Mouse (Mus musculus): ENCODE data around the gene Twist2. TPM values are rescaled to one million over a fixed set of nuclear protein-coding genes. Genes with fewer than 3 reads are reported as not detected.

Gene Twist2
- polyA plus RNA-seq, 1 experiment: 2.1 TPM

GRCm38 (mm10) chr1:91861511-91861910 lies 60.2 kb downstream of the Twist2 start:
- TF ChIP-seq CTCF (IDR thresholded peaks at IDR 0.05; ENCODE audit: borderline replicate concordance, control insufficient read depth, extremely low read depth, insufficient read depth, low read length, poor library complexity): no peak
- TF ChIP-seq POLR2A (IDR thresholded peaks at IDR 0.05; ENCODE audit: control insufficient read depth, extremely low read depth, insufficient read depth, low read length, poor library complexity): no peak
- no peaks in the 10 kb centered on the region for H3K36me3 ChIP-seq (ENCODE audit: control insufficient read depth, insufficient read depth, low read length)
- no peak overlapping the region for H3K27ac ChIP-seq (ENCODE audit: control insufficient read depth, insufficient read depth, low read length)
- H3K4me3 ChIP-seq (ENCODE audit: control insufficient read depth, insufficient read depth, low read length): no peak overlapping the region
- no peaks in the 10 kb centered on the region for H3K4me1 ChIP-seq (replicated peaks; ENCODE audit: control insufficient read depth, insufficient read depth, low read length)
- H3K27me3 ChIP-seq (ENCODE audit: control insufficient read depth, insufficient read depth, low read length): no peaks in the 10 kb centered on the region
- DNase-seq: no peak
- 81% methylated on average over 7 of the region's 7 CpGs for WGBS

DNA sequence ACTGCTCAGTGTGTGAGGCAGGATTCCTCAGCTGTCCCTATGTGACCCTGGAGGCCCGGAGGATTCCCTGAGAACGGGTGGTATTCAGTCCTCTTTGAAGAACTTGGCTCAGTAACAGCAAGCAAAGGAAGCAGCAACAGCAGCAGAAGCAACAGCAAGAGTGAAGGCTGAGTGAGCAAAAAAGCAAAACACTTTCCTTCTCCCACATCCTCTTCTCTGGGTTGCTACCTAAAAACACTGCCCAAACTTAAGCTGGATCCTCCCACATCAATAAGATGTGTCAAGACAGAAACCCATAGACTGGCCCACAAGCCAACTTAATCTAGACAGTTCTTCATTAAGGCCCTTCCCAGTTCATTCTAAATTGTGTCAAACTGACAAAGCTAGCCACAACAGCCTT lies 64.7 kb downstream of the Twist2 start:
- TF ChIP-seq CTCF (IDR thresholded peaks at IDR 0.05; ENCODE audit: borderline replicate concordance, control insufficient read depth, extremely low read depth, insufficient read depth, low read length, poor library complexity): no peak
- no peak for TF ChIP-seq POLR2A (IDR thresholded peaks at IDR 0.05; ENCODE audit: control insufficient read depth, extremely low read depth, insufficient read depth, low read length, poor library complexity)
- no peaks in the 10 kb centered on the region for H3K4me1 ChIP-seq (replicated peaks; ENCODE audit: control insufficient read depth, insufficient read depth, low read length)
- no peak overlapping the region for H3K4me3 ChIP-seq (ENCODE audit: control insufficient read depth, insufficient read depth, low read length)
- no peaks in the 10 kb centered on the region for H3K27me3 ChIP-seq (ENCODE audit: control insufficient read depth, insufficient read depth, low read length)
- H3K36me3 ChIP-seq (ENCODE audit: control insufficient read depth, insufficient read depth, low read length): no peaks in the 10 kb centered on the region
- no peak for DNase-seq
- 80% methylated on average over 2 of the region's 2 CpGs for WGBS
- H3K27ac ChIP-seq (ENCODE audit: control insufficient read depth, insufficient read depth, low read length): no peak overlapping the region

GRCm38 (mm10) chr1:91871101-91871500 lies 69.8 kb downstream of the Twist2 start:
- Histone ChIP-seq H3K27me3 (ENCODE audit: control insufficient read depth, insufficient read depth, low read length) (no peaks in the 10 kb centered on the region), H3K36me3 (ENCODE audit: control insufficient read depth, insufficient read depth, low read length) (no peaks in the 10 kb centered on the region), H3K4me3 (ENCODE audit: control insufficient read depth, insufficient read depth, low read length) (no peak overlapping the region), H3K4me1 (replicated peaks; ENCODE audit: control insufficient read depth, insufficient read depth, low read length) (no peaks in the 10 kb centered on the region), H3K27ac (ENCODE audit: control insufficient read depth, insufficient read depth, low read length) (no peak overlapping the region)
- WGBS: 31% methylated on average over 6 of the region's 6 CpGs
- TF ChIP-seq POLR2A (IDR thresholded peaks at IDR 0.05; ENCODE audit: control insufficient read depth, extremely low read depth, insufficient read depth, low read length, poor library complexity) (no peak), CTCF (IDR thresholded peaks at IDR 0.05; ENCODE audit: borderline replicate concordance, control insufficient read depth, extremely low read depth, insufficient read depth, low read length, poor library complexity) (no peak)
- no peak for DNase-seq

DNA sequence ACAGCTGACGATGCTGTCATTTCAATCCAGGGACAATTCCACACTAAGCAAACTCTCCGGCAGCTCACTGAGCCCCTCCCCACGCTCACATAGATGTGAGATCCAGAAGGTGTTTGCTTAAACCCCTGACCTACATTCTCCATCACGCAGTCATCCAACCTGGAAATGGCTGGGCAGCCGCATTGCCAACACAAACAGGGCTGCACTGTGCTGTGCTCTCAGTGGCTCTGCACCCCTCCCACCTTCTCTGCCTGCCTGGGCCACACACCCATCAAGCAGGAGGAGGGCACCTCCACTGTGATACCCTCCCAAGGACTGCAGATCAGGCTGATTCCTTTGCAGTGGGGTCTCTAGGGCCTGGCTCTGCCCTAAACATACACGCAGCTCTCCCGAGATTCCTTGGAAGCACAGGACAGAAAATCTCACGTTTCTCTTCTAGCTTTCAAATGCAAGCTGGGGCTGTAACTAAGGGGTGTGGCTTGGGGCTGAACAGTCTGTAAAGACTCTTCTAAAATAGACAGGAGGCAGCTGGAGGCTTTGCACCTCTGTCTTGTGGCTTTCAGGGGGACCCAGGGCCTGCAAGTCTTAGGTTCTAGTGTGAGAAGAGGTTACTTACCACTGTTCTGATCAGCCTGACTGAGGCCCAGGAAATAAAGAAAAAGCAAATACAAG lies 71.3 kb downstream of the Twist2 start:
- DNase-seq: no peak
- WGBS: 84% methylated on average over 8 of the region's 8 CpGs

GRCm38 (mm10) chr1:91873572-91874285 lies 72.5 kb downstream of the Twist2 start:
- WGBS: 86% methylated on average over 10 of the region's 10 CpGs
- H3K4me1 ChIP-seq (replicated peaks; ENCODE audit: control insufficient read depth, insufficient read depth, low read length): no peaks in the 10 kb centered on the region
- H3K4me3 ChIP-seq (ENCODE audit: control insufficient read depth, insufficient read depth, low read length): no peak overlapping the region
- H3K27me3 ChIP-seq (ENCODE audit: control insufficient read depth, insufficient read depth, low read length): no peaks in the 10 kb centered on the region
- H3K27ac ChIP-seq (ENCODE audit: control insufficient read depth, insufficient read depth, low read length): no peak overlapping the region
- no peak for TF ChIP-seq POLR2A (IDR thresholded peaks at IDR 0.05; ENCODE audit: control insufficient read depth, extremely low read depth, insufficient read depth, low read length, poor library complexity)
- no peak for TF ChIP-seq CTCF (IDR thresholded peaks at IDR 0.05; ENCODE audit: borderline replicate concordance, control insufficient read depth, extremely low read depth, insufficient read depth, low read length, poor library complexity)
- H3K36me3 ChIP-seq (ENCODE audit: control insufficient read depth, insufficient read depth, low read length): no peaks in the 10 kb centered on the region
- no peak for DNase-seq

More for the DNA sequence above, 71.3 kb downstream of the Twist2 start:
- Histone ChIP-seq H3K27ac (ENCODE audit: control insufficient read depth, insufficient read depth, low read length) (no peak overlapping the region), H3K4me3 (ENCODE audit: control insufficient read depth, insufficient read depth, low read length) (no peak overlapping the region), H3K4me1 (replicated peaks; ENCODE audit: control insufficient read depth, insufficient read depth, low read length) (no peaks in the 10 kb centered on the region), H3K36me3 (ENCODE audit: control insufficient read depth, insufficient read depth, low read length) (no peaks in the 10 kb centered on the region), H3K27me3 (ENCODE audit: control insufficient read depth, insufficient read depth, low read length) (no peaks in the 10 kb centered on the region)
- TF ChIP-seq CTCF (IDR thresholded peaks at IDR 0.05; ENCODE audit: borderline replicate concordance, control insufficient read depth, extremely low read depth, insufficient read depth, low read length, poor library complexity): no peak
- no peak for TF ChIP-seq POLR2A (IDR thresholded peaks at IDR 0.05; ENCODE audit: control insufficient read depth, extremely low read depth, insufficient read depth, low read length, poor library complexity)

- H3K4me3 ChIP-seq (ENCODE audit: control insufficient read depth, insufficient read depth, low read length): no peak overlapping the region
- 10% methylated on average over 2 of the region's 2 CpGs for WGBS
- TF ChIP-seq POLR2A (IDR thresholded peaks at IDR 0.05; ENCODE audit: control insufficient read depth, extremely low read depth, insufficient read depth, low read length, poor library complexity) (no peak), CTCF (IDR thresholded peaks at IDR 0.05; ENCODE audit: borderline replicate concordance, control insufficient read depth, extremely low read depth, insufficient read depth, low read length, poor library complexity) (peak; percentile 58; the same call in 1 of the 2 replicates)
- H3K36me3 ChIP-seq (ENCODE audit: control insufficient read depth, insufficient read depth, low read length): no peaks in the 10 kb centered on the region
- no peak overlapping the region for H3K27ac ChIP-seq (ENCODE audit: control insufficient read depth, insufficient read depth, low read length)
- DNase-seq: peak; percentile 26
- H3K27me3 ChIP-seq (ENCODE audit: control insufficient read depth, insufficient read depth, low read length): no peaks in the 10 kb centered on the region
- no peaks in the 10 kb centered on the region for H3K4me1 ChIP-seq (replicated peaks; ENCODE audit: control insufficient read depth, insufficient read depth, low read length)
Observed at GRCm38 (mm10) chr1:91874633-91875032, 73.4 kb downstream of the Twist2 start.
